Mouse (Mus musculus): ENCODE measurements around the gene Aurkb.

Aurkb gene

DNA sequence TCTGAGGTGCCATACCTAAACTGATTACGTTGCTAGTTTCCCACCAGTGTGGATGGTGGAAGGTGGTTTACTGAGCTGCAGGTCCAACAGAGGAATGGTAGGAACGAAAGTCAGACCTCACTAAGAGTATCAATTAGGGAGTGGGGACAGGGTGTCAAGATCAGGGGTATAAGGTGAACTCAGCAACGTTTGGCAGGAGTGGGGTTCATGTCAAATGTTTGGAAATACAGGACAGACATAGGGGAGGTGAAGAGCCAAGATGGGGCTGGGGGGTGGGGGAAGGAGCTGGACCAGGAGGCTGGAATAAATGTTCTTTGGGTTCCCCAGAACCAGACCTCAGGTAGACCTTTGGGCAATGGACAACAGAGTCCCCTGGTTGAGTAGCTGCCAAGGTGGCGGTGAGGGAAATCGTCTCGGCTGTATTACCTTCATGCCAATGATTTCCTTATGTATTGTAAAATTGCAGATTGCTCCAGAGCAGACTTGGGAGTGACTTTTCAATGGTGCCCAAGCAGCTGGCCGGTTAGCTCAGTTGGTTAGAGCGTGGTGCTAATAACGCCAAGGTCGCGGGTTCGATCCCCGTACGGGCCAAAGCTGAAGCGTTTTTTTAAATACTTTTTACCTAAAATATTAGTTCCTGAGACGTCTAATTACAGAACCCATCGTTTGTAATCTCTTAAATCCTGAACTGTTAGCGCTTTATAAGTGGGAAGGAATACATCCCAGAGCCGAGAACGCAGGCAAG lies 8.8 kb upstream of the Aurkb start:
- in situ Hi-C loops (cut with MboI): no loop called here

DNA sequence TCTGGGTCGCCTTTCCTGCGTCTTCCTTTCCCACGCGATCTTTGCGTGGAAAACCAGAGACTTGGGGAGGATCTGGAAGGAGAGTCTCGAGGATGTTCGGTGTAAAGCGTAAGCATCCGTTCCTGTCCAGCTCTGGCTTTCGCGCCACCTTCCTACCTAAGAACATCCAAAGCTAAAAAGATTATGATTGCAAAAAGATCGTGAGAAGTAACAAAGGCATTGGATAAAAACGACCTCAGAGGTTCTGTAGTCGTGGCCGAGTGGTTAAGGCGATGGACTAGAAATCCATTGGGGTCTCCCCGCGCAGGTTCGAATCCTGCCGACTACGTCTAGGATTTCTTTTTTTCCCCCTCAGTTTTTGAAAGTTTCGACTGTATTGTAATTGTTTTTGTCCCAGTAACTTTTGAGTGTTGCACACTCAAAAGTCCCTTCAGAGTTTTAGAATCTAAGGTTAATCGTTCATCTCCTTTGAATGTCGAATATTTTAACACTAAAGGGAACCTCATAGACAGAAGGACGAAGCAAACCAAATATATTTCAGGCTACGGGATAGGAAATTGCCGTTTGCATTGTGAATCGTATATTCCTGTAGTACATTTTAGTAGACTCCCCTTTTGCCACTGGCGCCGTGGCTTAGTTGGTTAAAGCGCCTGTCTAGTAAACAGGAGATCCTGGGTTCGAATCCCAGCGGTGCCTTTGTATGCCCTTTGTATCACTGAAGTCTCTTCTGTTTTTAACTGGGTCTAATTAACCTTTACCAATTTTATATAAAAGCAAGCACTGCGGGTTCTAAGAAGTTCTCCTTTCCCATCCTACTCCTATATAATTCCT lies 8.0 kb upstream of the Aurkb start:
- in situ Hi-C loops (cut with MboI): no loop called here

DNA sequence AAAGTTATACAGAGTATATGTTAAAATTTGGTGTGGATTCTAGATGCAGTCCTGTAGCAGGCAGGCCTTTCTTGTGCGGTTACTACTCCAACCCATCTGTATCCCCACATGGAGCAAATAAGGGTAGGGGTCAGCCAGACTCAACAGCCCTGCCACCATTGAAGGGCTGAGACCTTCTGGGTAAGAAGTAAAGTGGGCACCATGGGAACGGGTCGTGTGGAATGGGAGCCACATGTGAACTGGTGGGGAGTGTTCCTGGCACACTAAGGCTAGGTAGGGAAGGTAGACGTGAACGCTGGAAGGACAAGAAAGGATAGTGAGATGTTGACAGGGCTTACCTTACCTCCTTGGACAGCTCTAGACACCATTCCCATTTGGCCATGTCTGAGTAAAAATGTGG lies 7.3 kb upstream of the Aurkb start:
- in situ Hi-C loops (cut with MboI): no loop called here

DNA sequence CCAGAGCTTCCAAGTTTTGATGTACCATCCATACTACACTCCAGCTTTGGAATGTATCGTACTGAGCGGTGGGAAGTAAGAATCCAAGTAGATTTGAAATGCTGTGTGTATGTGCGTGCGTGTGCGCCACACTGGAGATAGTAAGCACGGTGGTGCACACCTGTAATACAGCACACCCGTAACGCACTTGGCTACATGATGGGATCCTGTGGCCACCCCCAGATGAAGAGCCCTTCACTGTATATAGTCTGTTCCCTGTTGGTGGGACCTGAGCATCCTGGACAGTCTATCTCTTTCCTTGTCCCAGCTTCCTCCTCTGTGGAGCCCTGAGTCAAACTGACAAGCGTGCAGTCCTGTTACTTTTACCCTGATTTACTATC lies 938 bp downstream of the Aurkb start:
- in situ Hi-C loops (cut with MboI): no loop called here

DNA sequence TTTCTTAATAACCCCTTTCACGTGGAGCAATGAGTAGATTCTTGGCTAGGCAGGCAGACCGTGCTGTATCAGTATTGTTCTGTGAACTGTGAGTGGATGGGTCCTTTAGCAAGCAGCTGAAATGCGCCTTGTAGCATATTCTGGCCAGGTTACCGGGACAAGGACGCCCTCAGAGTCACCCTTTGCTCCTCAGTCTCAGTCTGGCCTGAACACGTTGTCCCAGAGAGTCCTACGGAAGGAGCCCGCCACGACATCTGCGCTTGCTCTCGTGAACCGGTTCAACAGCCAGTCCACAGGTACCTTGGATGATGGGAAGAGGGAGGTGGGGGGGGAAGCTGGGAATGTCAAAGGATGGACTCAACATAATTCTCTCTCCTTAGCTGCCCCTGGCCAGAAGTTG lies 2.1 kb downstream of the Aurkb start:
- in situ Hi-C loops (cut with MboI): no loop called here

DNA sequence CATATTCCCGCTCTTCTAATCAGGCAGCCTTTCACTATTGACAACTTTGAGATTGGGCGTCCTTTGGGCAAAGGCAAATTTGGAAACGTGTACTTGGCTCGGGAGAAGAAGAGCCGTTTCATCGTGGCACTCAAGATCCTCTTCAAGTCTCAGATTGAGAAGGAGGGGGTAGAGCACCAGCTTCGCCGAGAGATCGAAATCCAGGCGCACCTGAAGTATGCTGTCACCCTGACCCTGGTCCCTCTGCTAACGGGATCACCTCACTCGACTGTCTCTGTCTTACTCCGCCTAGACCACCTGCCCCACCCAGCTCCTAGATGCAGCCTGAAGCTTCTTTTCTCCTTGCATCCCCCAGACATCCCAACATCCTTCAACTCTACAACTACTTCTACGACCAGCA lies 2.7 kb downstream of the Aurkb start:
- in situ Hi-C loops (cut with MboI): no loop called here

DNA sequence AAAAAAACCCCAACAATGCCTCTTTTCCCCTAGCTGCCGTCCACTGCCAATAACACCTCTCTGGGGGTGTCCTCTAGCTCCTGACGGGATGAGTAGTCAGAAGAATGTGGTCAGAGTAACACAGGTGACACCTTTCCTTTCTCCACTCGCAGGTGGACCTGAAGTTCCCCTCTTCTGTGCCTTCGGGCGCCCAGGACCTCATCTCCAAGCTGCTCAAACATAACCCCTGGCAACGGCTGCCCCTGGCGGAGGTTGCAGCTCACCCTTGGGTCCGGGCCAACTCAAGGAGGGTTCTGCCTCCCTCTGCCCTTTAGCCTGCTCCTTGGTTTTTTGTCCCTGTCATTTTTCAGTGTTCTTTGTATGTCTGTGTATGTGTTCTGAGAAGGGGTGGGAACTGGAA lies 5.3 kb downstream of the Aurkb start:
- in situ Hi-C loops (cut with MboI): no loop called here

DNA sequence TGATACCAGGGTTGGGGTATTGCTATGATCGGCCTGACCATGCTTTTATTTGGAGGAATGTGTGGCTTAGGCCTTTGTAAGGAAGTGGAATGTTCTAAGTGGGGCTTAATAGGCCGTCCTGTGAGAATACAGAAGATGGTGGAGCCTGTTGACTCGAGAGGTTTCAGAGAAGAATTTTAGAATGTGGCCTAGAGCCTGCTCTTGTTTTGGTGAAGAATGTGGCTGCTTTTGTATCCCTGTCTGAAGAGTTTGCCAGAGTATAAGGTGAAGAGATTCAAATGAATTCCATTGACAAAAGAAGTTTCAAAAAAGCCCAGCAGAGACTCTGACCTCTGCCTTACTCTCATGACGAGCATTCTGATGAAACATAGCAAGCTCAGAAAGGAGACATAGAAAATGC lies 6.3 kb downstream of the Aurkb start:
- in situ Hi-C loops (cut with MboI): no loop called here

DNA sequence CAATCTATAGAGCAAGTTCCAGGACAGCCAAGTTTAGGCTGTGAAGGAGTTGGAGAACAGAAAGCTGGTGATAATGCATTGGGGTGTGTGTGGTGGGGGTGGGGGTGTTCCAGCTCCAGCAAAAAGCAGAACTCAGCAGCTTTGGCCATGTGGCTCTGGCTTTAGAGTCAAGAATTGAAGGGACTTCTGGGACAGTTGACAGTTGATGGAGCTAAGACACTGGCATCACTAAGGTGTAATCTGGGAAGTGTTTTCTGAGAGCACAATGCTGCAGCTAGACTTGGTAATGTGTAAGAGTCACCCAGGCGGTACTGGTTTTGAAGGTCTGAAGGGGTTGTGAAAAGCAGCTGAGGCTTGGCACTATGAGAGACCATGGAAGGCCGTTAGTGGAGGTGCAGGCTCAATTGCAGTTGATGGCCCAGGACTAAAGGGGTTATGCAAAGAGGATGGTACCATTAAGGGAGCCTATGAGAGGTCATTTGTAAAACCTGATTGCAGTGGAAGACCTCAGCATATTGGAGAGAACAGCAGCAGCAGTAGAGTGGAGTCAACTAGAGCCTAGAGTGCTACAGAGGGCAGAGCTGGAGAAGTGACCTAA lies 7.5 kb downstream of the Aurkb start:
- in situ Hi-C loops (cut with MboI): no loop called here

DNA sequence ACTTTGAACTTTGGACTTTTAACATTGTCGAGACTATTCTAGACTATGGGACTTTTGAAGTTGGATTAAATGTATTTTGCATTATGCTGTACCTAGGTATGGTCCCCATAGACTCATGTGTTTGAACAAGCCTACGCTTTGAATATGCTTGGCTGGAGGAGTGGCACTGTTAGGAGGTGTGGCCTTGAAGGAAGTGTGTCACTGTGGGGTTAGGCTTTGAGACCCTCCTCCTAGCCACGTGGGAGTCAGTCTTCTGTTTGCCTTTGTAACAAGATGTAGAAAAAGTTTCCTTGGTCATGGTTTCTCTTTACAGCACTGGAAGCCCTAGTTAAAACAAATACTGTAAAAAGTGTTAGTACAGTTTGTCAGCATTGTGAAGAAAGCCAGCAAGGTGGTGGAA lies 8.4 kb downstream of the Aurkb start:
- in situ Hi-C loops (cut with MboI): no loop called here

DNA sequence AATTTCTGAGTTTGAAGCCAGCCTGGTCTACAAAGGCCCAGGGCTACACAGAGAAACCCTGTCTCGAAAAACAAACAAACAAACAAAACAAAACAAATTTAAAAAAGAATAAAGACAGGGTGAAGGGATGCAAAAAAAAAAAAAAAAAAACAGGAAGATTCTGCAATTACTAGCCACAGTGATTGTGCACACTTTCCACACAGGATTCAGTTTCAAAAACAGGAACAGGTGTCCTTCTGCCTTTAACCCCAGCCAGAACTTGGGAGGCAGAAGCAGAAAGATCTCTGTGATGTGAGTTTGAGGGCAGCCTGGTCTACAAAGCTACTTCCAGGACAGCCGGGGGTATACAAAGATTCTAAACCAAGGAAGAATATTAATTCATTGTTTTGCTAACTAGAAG lies 12.8 kb downstream of the Aurkb start:
- in situ Hi-C loops (cut with MboI): no loop called here

DNA sequence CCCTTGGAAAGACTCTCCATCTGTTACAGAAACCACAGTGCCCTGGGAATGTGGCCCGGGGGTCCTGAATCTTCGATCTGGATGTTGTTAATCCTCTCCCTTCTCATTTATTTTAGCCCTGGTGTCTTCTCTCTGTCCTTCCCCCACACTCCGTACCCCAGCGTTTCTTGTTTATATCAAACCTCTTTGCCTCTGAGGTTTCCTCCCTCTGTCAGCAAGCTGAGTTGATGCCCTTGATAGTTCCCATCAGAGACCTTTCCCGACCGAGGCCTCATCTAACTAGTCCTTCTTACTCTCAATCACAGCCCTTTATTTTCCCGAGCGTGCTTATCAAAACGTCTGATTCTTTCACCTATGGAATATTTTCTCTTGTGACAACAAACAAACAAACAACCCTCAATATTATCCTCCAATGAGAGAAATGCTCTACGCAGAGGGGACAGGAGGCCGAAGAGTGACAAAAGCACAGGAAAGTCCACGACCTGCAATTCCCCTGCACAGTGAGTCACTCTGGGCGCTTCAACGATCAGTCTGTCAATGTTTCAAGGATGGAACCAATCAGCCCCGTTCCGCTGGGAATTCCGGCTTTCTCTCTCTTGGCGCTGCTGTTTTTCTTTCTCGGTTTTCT lies 13.4 kb downstream of the Aurkb start:
- in situ Hi-C loops (cut with MboI): no loop called here

DNA sequence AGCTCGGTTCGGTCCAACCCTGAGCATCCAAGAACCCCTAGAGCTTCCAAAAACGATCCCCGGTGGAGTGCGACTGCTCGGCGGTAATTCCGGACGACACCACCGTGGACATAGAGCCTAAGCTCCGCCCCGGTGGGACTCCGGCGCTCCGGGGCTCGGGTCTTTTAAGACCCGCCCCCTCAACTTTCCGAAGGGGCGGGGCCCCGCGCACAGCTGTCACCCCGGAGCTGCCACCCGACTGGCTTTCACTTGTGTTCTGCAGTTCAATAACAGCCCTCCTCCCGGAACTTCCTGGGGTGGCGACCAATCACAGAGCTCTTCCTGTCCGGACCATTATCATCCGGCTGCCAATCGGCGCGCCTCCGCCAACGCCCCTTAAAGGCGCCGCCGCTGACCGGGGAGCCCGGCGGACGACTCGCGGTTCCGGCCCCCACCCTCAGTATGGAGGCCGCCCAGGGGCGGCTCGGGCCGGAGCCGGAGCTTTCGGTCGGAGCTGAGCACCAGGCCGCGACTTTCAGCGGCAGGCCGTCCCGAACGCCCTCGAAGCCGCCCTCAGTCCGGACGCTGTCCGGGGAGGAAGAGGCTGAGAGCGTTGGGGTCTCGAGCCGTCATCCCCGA lies 14.0 kb downstream of the Aurkb start, which contains the start of gene Borcs6:
Gene Borcs6 (plus strand): TSS at position 361 of the 618 bp plus-strand sequence.
- in situ Hi-C loops (cut with MboI): no loop called here

DNA sequence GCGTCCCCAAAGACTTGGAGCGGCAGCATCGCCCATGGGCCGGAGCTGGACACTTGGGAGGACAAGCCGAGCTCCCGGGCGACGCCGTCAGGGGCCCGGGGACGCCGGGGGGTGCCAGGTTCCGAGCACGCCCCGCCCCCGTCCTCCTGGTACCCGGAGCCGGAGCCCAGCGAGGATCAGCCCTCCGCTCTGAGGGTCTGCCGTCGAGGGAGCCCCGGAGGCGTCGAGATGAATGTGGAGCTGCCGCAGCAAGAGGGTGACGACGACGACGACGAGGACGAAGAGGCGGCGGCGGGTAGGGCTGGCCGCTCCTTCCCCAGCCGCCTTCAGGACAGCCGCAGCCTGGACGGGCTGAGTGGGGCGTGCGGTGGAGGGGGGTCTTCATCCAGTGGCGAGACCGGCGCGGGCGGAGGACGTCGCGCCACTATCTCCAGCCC lies 14.5 kb downstream of the Aurkb start:
- in situ Hi-C loops (cut with MboI): loop anchor here (5.0 kb wide), 1 partner anchor 62 kb away; the partner anchor contains the start of genes 9130213A22Rik and Hes7

DNA sequence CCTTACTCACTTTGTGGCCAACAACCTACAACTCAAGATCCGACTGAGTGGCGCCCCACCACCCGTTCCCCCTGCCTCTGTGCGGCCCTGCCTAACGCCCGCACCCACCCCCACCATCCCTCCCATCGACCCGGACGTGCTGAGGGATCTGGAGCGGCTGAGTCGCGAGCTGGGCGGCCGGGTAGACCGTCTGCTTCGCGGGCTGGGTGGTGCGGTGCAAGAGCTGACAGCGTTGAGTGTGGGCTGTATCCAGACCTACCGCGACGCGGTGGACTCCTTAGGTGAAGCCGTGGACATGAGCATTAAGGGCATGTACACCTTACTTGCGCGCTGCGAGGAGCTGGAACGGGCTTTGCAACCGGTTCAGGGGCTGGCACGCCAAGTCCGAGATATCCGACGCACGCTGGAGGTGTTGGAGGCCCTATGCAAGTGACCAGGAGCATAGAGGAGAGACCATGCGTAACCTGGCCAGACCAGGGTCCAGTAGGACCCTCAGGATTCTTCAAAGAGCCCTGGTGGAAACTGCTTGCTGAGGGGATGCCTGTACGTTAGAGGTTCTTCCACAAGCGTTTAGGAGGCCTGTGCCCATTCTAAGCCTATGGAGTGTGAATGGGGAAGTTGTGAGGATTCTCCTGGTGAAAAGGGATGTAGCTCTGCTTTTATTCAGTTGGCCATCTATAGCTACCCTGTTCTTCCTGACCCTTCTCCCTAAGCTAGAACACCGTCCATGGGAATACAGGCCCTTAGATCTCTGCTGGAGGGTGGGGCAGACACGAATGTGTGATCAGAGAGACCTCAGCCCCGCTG lies 15.2 kb downstream of the Aurkb start:
- in situ Hi-C loops (cut with MboI): loop anchor here (5.0 kb wide), 1 partner anchor 62 kb away; the partner anchor contains the start of genes 9130213A22Rik and Hes7

DNA sequence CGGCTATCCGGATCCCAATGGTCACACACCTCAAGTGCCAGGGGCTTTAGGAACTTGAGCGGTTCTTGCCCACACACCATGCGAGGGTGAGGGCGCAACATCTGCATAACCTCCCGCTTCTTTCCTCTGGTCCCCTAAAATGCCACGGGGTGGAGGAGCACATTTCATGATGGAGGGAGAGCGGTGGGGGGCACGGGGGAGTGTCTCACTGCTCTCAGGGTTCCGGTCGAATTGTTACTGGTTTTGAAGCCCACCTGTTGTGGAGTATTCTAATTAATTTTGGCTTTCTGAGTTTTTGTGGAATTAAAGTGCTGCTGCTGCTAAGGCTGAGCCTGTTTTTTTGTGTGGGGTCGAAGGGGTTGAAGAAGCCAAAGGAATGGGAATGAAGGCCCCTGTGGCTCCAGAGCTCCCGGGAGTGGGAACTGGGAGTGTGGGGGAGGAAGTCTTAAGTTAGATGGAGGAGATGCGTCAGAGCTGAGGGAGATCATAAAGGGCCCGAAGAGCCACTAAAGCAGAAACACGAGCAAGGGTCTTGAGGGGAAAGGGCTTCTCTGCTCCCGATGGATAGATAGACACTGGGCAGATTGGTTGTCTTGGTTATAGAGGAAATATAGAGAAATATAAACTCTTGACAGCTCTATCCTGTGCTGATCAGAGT lies 15.9 kb downstream of the Aurkb start:
- in situ Hi-C loops (cut with MboI): loop anchor here (5.0 kb wide), 1 partner anchor 61 kb away; the partner anchor contains the start of genes 9130213A22Rik and Hes7

DNA sequence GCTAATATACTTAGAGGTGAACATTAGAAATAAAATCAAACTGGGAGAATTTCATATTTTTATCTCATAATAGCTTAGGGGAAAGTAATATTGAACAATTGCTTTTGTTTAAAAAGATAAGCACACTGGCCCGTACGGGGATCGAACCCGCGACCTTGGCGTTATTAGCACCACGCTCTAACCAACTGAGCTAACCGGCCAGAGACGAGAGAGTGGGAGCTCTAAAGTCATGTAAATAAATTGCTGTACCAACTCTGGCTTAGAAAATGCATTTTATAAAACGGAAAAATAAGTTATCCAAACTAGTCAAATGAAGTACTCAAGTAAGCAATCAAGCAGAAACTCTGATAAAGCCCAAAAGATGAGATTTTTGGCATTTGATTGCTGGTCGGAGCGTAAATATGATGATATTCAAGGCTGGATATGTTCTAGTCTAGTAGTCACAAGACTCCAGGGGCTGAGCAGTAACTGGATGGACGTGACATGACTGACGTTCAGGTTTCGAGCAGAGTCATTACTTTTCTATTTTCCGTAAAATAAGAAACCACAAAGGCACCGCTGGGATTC lies 16.8 kb downstream of the Aurkb start:
- in situ Hi-C loops (cut with MboI): loop anchor here (5.0 kb wide), 1 partner anchor 60 kb away; the partner anchor contains the start of genes 9130213A22Rik and Hes7

DNA sequence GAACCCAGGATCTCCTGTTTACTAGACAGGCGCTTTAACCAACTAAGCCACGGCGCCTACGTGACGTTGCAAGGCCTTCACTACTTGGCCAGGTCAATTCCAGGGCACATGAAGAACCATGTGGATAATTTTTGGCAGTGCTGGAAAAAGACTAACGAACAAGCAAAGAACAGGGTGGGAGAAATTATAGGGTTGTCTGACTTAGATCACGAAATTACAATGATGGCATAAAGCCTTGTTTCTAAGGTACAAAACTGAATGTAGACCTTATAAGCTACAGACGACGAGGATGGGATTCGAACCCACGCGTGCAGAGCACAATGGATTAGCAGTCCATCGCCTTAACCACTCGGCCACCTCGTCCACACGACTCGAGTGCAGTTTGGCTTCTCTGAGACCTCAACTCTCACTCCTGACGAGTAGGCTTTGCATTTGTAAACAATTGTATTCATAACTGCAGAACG lies 17.3 kb downstream of the Aurkb start:
- in situ Hi-C loops (cut with MboI): loop anchor here (5.0 kb wide), 1 partner anchor 60 kb away; the partner anchor contains the start of genes 9130213A22Rik and Hes7

DNA sequence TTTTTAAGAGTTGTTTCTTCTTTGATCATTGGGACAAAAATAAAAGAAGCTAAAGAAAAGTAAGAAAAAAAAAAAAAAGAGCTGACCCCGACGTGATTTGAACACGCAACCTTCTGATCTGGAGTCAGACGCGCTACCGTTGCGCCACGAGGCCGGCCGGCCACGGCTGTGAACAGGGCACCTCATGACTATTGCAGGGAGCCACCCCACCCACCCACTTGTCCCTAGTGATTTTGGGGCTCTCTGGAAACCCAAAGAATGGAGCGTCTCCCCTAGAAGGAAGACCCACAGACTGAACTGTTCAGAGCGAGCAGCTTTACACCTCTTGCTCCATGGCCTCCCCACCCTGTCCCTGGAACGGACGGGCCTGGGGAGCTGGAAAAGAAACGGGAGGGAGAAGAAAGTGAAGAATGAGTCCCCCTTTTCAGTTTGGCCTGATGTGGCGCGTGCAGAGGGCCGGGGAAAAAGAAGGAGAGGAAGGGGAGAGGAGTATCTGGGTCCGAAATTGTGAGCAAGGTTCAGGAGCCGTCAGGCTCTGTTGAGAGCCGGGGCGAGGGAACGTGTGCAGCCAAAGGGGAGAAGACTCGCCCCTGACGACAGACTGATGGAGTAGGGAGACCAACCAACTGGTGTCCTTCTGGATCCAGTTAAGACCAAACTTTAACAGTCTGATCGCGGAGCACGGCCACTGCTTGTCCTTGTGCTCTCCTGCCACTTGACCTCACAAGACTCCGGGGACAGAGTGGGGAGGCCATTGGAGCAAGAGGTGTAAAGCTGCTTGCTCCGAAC lies 18.2 kb downstream of the Aurkb start:
- in situ Hi-C loops (cut with MboI): loop anchor here (5.0 kb wide), 1 partner anchor 59 kb away; the partner anchor contains the start of genes 9130213A22Rik and Hes7
